Mouse (Mus musculus) embryonic facial prominence, embryonic 11.5 days (tissue): ENCODE data around the gene Nostrin. TPM values are rescaled to one million over a fixed set of nuclear protein-coding genes. Genes with fewer than 3 reads are reported as not detected.

Experiments
- ATAC-seq: fragments of 200-750 bp; cut with Nextera tagmentation; replicated peaks from 2 replicates; pipeline ENCODE4 v1.8.0; 2017; ENCODE audit warnings: low read depth; ENCODE audit not compliant: insufficient number of reproducible peaks, low FRiP score, low TSS enrichment
- DNase-seq: peaks from one replicate; pipeline ENCODE4 v3.0.0-alpha.2; 2015; ENCODE audit warnings: low spot score
- H3K27ac ChIP-seq: fragments of 300-500 bp; sonication (generic); replicated peaks from 2 replicates; pipeline ENCODE4 v1.5.1; 2014; ENCODE audit warnings: mild to moderate bottlenecking, low read depth, low read length, control low read depth
- H3K27me3 ChIP-seq: fragments of 300-500 bp; sonication (generic); 2 replicates; pipeline ENCODE4 v1.6.1; 2014; ENCODE audit warnings: mild to moderate bottlenecking, low read length, moderate library complexity, mixed read lengths; ENCODE audit not compliant: control insufficient read depth, insufficient read depth
- H3K36me3 ChIP-seq: fragments of 300-500 bp; sonication (generic); replicated peaks from 2 replicates; pipeline ENCODE4 v1.6.1; 2014; ENCODE audit warnings: low read depth, mild to moderate bottlenecking, low read length, moderate library complexity, mixed read lengths; ENCODE audit not compliant: control insufficient read depth, insufficient read depth
- H3K4me1 ChIP-seq: fragments of 300-500 bp; sonication (generic); 2 replicates; pipeline ENCODE4 v1.6.1; 2014; ENCODE audit warnings: low read length, mixed read lengths; ENCODE audit not compliant: control insufficient read depth, insufficient read depth
- H3K4me2 ChIP-seq: fragments of 300-500 bp; sonication (generic); 2 replicates; pipeline ENCODE4 v1.6.1; 2014; ENCODE audit warnings: low read depth, mild to moderate bottlenecking, control low read depth, low read length, moderate library complexity
- H3K4me3 ChIP-seq: fragments of 300-500 bp; sonication (generic); 2 replicates; pipeline ENCODE4 v1.5.1; 2014; ENCODE audit warnings: low read depth, low read length, control low read depth
- H3K9ac ChIP-seq: fragments of 300-500 bp; sonication (generic); replicated peaks from 2 replicates; pipeline ENCODE4 v1.6.1; 2014; ENCODE audit warnings: mild to moderate bottlenecking, control low read depth, low read length
- H3K9me3 ChIP-seq: fragments of 300-500 bp; sonication (generic); replicated peaks from 2 replicates; pipeline ENCODE4 v1.6.1; 2016; ENCODE audit warnings: mild to moderate bottlenecking, low read length, inconsistent platforms, mixed read lengths; ENCODE audit not compliant: control insufficient read depth
- WGBS: fragments of 180-500 bp; shearing (Covaris S2); extraction: QIAGEN DNeasy Blood & Tissue Kit; methylation state at CpG from one replicate; pipeline ENCODE4 v1.1.7; 2014; 5-methylcytosine and 5-hydroxymethylcytosine counted together
- polyA plus RNA-seq: library from polyadenylated mRNA; unstranded; fragments of >200 nt; fragmentation: Nextera tagmentation; extraction: Ambion mirVana; gene quantifications from 2 replicates; pipeline ENCODE4 v1.2.1, GENCODE M21; 2014

The Nostrin gene
- polyA plus RNA-seq, 1 experiment from 2014 or later = 0.58 TPM

DNA sequence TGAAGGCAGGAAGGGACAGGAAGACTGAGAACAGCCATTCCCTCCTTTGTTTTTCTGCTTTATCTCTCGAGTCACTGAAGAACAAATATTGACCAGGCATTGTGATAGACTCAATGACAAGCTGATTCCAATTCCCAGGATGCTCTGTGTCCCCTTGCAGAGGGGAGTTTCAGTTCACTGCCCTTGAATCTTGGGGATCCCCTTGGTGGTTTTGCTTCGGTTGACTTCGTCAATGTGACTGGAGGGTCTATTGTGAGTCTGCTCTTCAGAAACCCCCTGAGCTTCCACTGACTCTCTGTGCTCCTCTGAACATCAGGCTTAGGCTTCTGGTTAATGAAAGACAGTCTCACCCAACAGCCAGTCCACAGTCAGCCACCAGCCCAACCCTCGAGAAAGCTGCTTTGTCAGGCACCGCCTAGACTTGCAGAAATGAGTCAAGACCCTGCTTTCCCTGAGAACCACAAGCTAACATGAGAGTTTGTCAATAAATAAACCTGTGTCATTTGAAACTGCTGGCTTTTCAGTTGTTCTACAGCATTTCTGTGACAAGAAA, 3.0 kb upstream of the Nostrin start:
- no peaks in the 10 kb centered on the region for H3K4me1 ChIP-seq
- DNase-seq (no peak), ATAC-seq (no peak)
- 55% methylated on average over 5 of the region's 5 CpGs for WGBS
- no peaks in the 10 kb centered on the region for H3K9me3 ChIP-seq
- no peak overlapping the region for H3K27ac ChIP-seq
- no peak overlapping the region for H3K4me3 ChIP-seq
- no peaks in the 10 kb centered on the region for H3K27me3 ChIP-seq
- no peak overlapping the region for H3K4me2 ChIP-seq
- H3K9ac ChIP-seq = no peak overlapping the region
- no peaks in the 10 kb centered on the region for H3K36me3 ChIP-seq

DNA sequence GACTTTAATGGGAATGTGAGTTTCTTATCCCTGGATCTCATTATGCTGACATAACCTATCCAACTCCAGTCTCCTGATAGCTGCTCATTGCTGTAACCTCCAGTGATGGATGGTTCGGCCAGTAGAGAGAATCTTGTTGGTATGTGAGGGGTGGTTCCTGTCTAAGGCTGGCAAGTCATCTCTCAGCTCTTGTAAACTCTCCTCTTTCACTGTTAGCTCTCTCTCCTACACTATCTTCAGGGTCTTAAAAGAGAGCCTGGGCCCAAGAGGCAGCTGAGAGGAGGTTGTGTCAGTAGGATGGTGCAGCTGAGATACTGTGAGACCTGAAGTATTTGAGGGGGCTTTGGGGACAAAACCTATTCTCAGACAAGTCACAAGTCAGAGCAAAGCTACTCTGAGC, 1.4 kb upstream of the Nostrin start:
- Histone ChIP-seq H3K36me3 (no peaks in the 10 kb centered on the region), H3K27ac (no peak overlapping the region), H3K4me1 (no peaks in the 10 kb centered on the region), H3K9me3 (no peaks in the 10 kb centered on the region), H3K4me2 (no peak overlapping the region), H3K4me3 (no peak overlapping the region), H3K27me3 (no peaks in the 10 kb centered on the region), H3K9ac (no peak overlapping the region)
- DNase-seq (no peak), ATAC-seq (no peak)
- WGBS = 74% methylated on average over 1 of the region's 1 CpGs

DNA sequence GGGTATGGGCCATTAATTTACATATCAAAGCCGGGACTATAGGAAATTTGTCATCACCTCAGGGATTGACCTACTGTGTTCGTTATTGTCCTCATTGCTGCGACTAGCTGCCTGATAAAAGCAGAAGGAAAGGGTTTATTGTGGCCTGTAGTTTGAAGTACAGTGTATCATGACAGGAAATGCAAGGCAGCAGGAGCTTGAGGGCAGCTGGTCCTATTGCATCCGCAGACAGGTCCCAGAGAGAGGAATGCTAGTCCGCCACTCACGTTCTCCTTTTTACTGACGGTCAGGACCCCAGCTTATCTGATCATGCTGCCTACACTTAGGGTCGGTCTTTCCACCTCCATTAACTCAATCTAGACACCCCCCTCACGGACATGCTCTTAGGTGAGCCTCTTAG, 663 bp upstream of the Nostrin start:
- 77% methylated on average over 9 of the region's 9 CpGs for WGBS
- Histone ChIP-seq H3K9me3 (no peaks in the 10 kb centered on the region), H3K9ac (no peak overlapping the region), H3K27ac (no peak overlapping the region), H3K4me3 (no peak overlapping the region), H3K4me2 (no peak overlapping the region), H3K4me1 (no peaks in the 10 kb centered on the region), H3K36me3 (no peaks in the 10 kb centered on the region), H3K27me3 (no peaks in the 10 kb centered on the region)
- DNase-seq = no peak
- ATAC-seq = no peak

DNA sequence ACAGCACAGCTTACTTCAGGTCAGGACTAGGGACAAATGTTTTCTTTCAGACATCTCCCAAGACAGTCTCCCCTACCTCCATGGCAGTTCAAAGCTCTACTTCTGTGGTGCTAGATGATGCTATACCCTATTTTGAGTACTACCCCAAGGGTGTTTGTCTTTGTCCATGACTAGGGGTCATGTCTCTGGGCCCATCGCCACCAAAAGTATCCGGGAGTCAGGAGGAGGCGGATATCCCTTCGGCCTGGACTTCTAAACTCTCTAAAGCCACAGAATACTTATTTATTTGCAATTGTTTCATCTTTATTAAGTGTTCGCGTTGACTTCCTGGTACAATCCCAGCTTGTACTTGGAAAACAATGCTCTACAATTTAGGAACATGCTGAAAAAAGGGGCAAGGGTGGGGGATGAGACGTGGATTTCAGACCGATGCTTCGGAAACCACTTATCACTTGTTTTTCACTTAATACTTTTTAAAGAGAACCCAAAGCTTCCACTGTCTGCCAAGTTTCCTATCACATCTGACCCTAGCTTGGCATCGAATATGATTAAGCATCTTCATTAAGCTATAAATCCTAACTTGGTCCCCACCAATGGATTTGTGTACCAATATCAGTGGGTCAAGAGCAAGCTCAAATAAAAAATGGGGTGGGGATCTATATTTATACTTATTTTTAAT, 1.9 kb downstream of the Nostrin start:
- DNase-seq (no peak), ATAC-seq (no peak)
- H3K27me3 ChIP-seq = no peaks in the 10 kb centered on the region
- WGBS = 88% methylated on average over 10 of the region's 10 CpGs
- H3K27ac ChIP-seq = no peak overlapping the region
- no peaks in the 10 kb centered on the region for H3K36me3 ChIP-seq
- H3K4me2 ChIP-seq = no peak overlapping the region
- no peak overlapping the region for H3K9ac ChIP-seq
- H3K4me1 ChIP-seq = no peaks in the 10 kb centered on the region
- H3K4me3 ChIP-seq = no peak overlapping the region
- no peaks in the 10 kb centered on the region for H3K9me3 ChIP-seq

DNA sequence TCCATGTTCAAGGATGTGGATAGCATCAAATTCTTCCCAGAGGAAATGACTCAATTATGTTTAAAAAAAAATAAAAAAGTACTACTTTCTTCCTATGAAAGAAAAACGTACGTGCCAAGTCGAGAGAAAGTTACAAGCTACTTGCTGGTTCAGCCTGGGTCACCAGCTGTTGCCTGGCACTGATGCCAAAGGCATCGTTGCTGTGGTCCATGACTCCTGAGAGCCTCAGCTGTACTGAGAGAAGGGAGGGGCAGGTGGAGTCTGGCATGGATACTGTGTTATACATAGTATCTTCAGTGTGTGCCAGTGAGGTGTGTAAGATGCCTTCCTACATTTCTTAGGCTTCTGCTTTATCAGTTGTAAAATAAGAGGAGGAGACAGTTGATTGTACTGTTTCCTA, 3.2 kb downstream of the Nostrin start:
- Histone ChIP-seq H3K27me3 (no peaks in the 10 kb centered on the region), H3K9ac (no peak overlapping the region), H3K4me2 (no peak overlapping the region), H3K4me3 (no peak overlapping the region), H3K27ac (no peak overlapping the region), H3K9me3 (no peaks in the 10 kb centered on the region), H3K4me1 (no peaks in the 10 kb centered on the region), H3K36me3 (no peaks in the 10 kb centered on the region)
- DNase-seq (no peak), ATAC-seq (no peak)
- 81% methylated on average over 4 of the region's 4 CpGs for WGBS

DNA sequence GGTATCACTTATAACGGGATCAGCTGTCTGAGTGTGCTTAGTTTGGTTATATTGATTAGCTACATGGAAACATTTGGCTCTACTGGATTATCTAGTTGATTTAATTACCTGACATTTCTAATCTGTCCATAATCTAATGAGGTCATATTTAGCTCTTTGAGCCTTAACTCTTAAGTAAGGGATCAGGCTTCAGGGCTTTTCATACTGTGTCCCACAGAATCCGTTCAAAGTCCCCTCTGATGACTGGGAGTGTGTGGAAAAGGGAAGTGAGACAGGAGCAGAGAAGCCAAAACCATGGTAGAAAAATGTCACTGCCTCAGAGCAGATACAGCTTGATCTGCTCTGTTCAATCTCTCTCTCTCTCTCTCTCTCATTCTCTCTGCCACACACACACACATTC, 4.6 kb downstream of the Nostrin start:
- no peak for ATAC-seq

DNA sequence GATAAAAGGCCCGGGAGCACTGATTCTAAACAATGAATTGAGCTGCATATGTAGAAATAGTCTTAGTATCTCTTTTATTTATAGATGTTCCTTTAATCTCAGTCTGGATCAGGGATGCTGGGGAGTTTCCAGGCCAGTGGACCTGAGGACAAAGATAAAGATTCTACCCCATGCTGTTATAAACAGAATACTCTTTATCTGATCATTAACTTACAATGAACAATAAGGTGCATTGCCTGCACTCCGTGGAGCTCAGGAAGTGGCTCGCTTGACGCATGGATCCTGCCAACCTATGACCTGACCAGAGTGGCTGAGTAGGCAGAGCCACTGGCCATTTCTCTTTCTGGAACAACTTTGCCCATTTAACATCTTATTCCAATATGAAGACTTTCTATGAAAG, 5.2 kb downstream of the Nostrin start:
- Histone ChIP-seq H3K4me3 (no peak overlapping the region), H3K36me3 (no peaks in the 10 kb centered on the region), H3K4me2 (no peak overlapping the region), H3K9ac (no peak overlapping the region), H3K27me3 (no peaks in the 10 kb centered on the region), H3K9me3 (no peaks in the 10 kb centered on the region), H3K27ac (no peak overlapping the region), H3K4me1 (no peaks in the 10 kb centered on the region)
- DNase-seq = no peak
- 56% methylated on average over 4 of the region's 4 CpGs for WGBS
- ATAC-seq = no peak

More for the DNA sequence above, 4.6 kb downstream of the Nostrin start:
- Histone ChIP-seq H3K4me3 (no peak overlapping the region), H3K4me2 (no peak overlapping the region), H3K27me3 (no peaks in the 10 kb centered on the region), H3K9ac (no peak overlapping the region), H3K4me1 (no peaks in the 10 kb centered on the region), H3K9me3 (no peaks in the 10 kb centered on the region), H3K27ac (no peak overlapping the region), H3K36me3 (no peaks in the 10 kb centered on the region)
- DNase-seq = no peak
- WGBS = 68% methylated on average over 2 of the region's 2 CpGs

DNA sequence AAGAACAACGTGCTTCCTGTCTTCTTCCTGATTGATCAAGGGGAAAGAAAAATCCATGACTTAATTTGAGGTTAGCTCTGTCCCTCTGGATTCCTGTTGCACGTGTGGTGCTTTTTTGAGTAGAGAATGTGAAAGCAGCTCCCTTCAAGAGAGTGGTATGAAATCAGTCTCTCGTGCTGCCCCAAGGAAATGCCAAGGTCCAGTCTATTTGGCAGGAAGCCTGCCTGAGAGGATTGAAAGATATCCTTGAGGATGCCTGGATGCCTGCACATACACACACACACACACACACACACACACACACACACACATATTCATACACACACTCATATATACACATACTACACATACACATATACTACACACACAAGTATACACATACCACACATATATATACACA, 13.1 kb downstream of the Nostrin start:
- Histone ChIP-seq H3K27ac (no peak overlapping the region), H3K9ac (no peak overlapping the region), H3K4me3 (no peak overlapping the region), H3K36me3 (no peaks in the 10 kb centered on the region), H3K9me3 (no peaks in the 10 kb centered on the region), H3K27me3 (no peaks in the 10 kb centered on the region), H3K4me2 (no peak overlapping the region), H3K4me1 (no peaks in the 10 kb centered on the region)
- no peak for ATAC-seq
- WGBS = 69% methylated on average over 3 of the region's 3 CpGs
- DNase-seq = no peak
